Mouse (Mus musculus): ENCODE data around the gene Dcbld2.
A peak's percentile ranks its signal among the peaks of the same experiment; 100 is the strongest.
"Not testable (repeated sequence)": the region's sequence is repeated elsewhere in the genome, so short reads cannot be mapped to it uniquely, and the experiment has no call there.

Dcbld2 gene

GRCm38 (mm10) chr16:58450648-58451047 lies 42.4 kb downstream of the Dcbld2 start:
- no peak for DNase-seq (ENCODE audit: low read depth)

- no peak for DNase-seq (ENCODE audit: low read depth)
These were observed 43.4 kb downstream of the Dcbld2 start for GRCm38 (mm10) chr16:58451647-58452046.

- DNase-seq (ENCODE audit: low read depth) = no peak
These were observed 44.9 kb downstream of the Dcbld2 start for GRCm38 (mm10) chr16:58453138-58453537.

GRCm38 (mm10) chr16:58453820-58454219 lies 45.6 kb downstream of the Dcbld2 start:
- DNase-seq (ENCODE audit: low read depth) = no peak

- peak; percentile 72 for DNase-seq (ENCODE audit: low read depth)
These were observed 46.4 kb downstream of the Dcbld2 start for GRCm38 (mm10) chr16:58454617-58455016.

- no peak for DNase-seq (ENCODE audit: low read depth)
These were observed 46.9 kb downstream of the Dcbld2 start for GRCm38 (mm10) chr16:58455118-58455517.

- DNase-seq (ENCODE audit: low read depth) = no peak
These were observed 48.2 kb downstream of the Dcbld2 start for GRCm38 (mm10) chr16:58456445-58456844.

- no peak for DNase-seq (ENCODE audit: low read depth)
These were observed 48.7 kb downstream of the Dcbld2 start for GRCm38 (mm10) chr16:58456991-58457390.

GRCm38 (mm10) chr16:58459966-58460365 lies 51.7 kb downstream of the Dcbld2 start:
- not testable (repeated sequence) for DNase-seq (ENCODE audit: low read depth)

- no peak for DNase-seq (ENCODE audit: low read depth)
These were observed 52.1 kb downstream of the Dcbld2 start for GRCm38 (mm10) chr16:58460386-58460785.

- peak; percentile 21 for DNase-seq (ENCODE audit: low read depth)
These were observed 53.7 kb downstream of the Dcbld2 start for GRCm38 (mm10) chr16:58461856-58462518.

GRCm38 (mm10) chr16:58462519-58462918 lies 54.3 kb downstream of the Dcbld2 start:
- DNase-seq (ENCODE audit: low read depth) = no peak

- DNase-seq (ENCODE audit: low read depth) = no peak
These were observed 55.8 kb downstream of the Dcbld2 start for GRCm38 (mm10) chr16:58464051-58464450.

- DNase-seq (ENCODE audit: low read depth) = no peak
These were observed 57.2 kb downstream of the Dcbld2 start for GRCm38 (mm10) chr16:58465412-58465811.

GRCm38 (mm10) chr16:58470061-58470460 lies 61.8 kb downstream of the Dcbld2 start:
- no peak for DNase-seq (ENCODE audit: low read depth)

GRCm38 (mm10) chr16:58470841-58471240 lies 62.6 kb downstream of the Dcbld2 start:
- no peak for DNase-seq (ENCODE audit: low read depth)

- no peak for DNase-seq (ENCODE audit: low read depth)
These were observed 66.6 kb downstream of the Dcbld2 start for GRCm38 (mm10) chr16:58474875-58475274.

- DNase-seq (ENCODE audit: low read depth) = no peak
These were observed 67.4 kb downstream of the Dcbld2 start for GRCm38 (mm10) chr16:58475544-58476154.

GRCm38 (mm10) chr16:58476363-58476762 lies 68.1 kb downstream of the Dcbld2 start:
- no peak for DNase-seq (ENCODE audit: low read depth)

- DNase-seq (ENCODE audit: low read depth) = no peak
These were observed 71.7 kb downstream of the Dcbld2 start for GRCm38 (mm10) chr16:58479898-58480448.

- DNase-seq (ENCODE audit: low read depth) = no peak
These were observed 73.1 kb downstream of the Dcbld2 start for GRCm38 (mm10) chr16:58481219-58481905.

GRCm38 (mm10) chr16:58481906-58482270 lies 73.6 kb downstream of the Dcbld2 start:
- no peak for DNase-seq (ENCODE audit: low read depth)

- DNase-seq (ENCODE audit: low read depth) = no peak
These were observed 74.1 kb downstream of the Dcbld2 start for GRCm38 (mm10) chr16:58482296-58482695.
